Mouse (Mus musculus) telencephalon, adult 2 months (tissue): ENCODE measurements at regions not wholly inside any gene's neighbourhood (a gene's known extent, or its start where the extent isn't known, plus 50 kb on each side); places are given as distances from the start of the nearest gene placed in this dataset.
A peak's percentile ranks its signal among the peaks of the same experiment; 100 is the strongest.
"Not testable (repeated sequence)": the region's sequence is repeated elsewhere in the genome, so short reads cannot be mapped to it uniquely, and the experiment has no call there.

ENCODE experiments used
- DNase-seq: peaks from one replicate; pipeline ENCODE4 v3.0.0-alpha.2; 2011; ENCODE audit warnings: low read depth, low spot score

DNA sequence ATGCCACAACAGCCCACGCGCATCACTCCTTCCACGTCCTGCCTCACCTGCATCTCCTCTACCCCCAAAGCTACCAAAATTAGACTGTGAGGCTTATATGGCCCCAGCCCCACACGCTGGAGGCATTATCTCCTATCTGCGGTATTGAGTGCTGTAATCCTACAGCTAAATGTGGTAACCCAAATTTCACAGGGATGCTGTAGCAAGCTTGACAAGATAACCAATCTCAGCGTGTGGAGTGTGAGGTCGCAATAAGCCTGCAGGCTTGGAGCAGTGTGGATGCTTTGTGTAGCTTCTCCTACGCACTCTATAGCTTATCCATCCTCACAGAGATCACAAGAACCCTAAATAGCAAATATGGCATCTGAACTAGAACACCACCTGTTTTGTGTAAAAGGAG is 251.2 kb upstream of the Kcnh8 start:
- DNase-seq: peak; percentile 65

GRCm38 (mm10) chr17:52350696-52351095 is 251.8 kb upstream of the Kcnh8 start:
- no peak for DNase-seq

- DNase-seq: no peak
Measured at GRCm38 (mm10) chr17:52349872-52350271, 252.6 kb upstream of the Kcnh8 start.

GRCm38 (mm10) chr17:52348481-52349083 is 253.9 kb upstream of the Kcnh8 start:
- DNase-seq: peak; percentile 72

DNA sequence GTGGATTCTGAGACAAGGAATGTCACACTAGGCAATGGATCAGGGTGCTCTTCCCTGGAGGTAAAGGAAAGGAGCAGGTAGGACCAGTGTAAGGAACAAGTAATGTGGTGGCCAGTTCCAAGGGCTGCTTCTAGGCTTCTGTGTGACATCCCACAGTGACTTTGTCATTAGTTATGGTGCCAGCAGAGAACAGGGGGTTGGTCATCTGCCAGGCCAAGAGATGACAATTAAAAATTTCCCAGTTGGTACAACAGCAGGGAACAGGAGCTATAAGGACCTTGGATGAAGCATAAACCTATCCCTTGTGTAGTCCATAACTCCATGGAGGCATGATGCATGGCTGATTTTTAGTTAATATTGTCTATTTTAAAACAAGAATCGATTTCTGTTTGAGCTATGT is 281.9 kb upstream of the Kcnh8 start:
- no peak for DNase-seq

DNA sequence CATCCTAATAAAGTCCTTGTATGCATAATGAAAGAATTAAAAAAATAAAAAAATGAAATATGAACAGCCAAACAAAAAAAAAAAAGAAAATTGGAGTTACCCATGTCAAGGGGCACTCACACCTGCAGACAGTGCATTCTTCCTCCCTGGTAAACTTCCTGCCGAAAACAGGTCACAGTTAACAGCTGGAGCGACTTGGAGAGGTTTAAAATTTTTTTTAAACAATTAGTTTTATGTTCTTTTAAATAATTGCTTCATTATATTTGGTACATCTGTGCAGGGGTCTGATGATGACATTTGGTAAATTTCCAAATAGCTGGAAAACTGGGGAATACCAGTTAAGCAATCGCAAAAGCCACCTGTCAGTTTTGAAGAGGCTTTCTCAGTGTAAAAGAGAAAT is 285.5 kb upstream of the Kcnh8 start:
- no peak for DNase-seq

DNA sequence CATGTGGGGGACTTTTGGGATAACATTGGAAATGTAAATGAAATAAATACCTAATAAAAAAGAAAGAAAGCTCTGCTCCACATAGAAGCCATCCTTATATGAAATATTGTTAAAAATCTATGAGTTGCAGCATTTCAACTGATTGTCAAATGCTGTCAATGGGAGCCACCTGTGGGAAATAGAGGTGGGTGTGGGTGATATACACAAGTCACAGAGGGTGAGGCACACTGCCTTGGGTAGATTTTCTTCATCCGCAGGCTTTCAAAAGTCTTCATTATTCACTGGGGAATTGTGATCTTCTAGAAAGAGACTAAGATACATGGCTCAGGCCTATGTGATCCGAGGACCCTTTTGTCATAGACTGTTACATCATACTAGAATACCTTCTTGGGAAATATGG is 286.6 kb upstream of the Kcnh8 start:
- no peak for DNase-seq

DNA sequence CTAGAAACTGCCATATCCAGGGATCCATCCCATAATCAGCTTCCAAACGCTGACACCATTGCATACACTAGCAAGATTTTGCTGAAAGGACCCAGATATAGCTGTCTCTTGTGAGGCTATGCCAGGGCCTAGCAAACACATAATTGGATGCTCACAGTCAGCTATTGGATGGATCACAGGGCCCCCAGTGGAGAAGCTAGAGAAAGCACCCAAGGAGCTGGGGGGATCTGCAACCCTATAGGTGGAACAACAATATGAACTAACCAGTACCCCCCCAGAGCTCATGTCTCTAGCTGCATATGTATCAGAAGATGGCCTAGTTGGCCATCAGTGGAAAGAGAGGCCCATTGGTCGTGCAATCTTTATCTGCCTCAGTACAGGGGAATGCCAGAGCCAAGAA is 287.1 kb upstream of the Kcnh8 start:
- DNase-seq: not testable (repeated sequence)

GRCm38 (mm10) chr17:52312043-52312442 is 290.5 kb upstream of the Kcnh8 start:
- no peak for DNase-seq

- no peak for DNase-seq
Measured at GRCm38 (mm10) chr17:52308789-52309188, 293.7 kb upstream of the Kcnh8 start.

DNA sequence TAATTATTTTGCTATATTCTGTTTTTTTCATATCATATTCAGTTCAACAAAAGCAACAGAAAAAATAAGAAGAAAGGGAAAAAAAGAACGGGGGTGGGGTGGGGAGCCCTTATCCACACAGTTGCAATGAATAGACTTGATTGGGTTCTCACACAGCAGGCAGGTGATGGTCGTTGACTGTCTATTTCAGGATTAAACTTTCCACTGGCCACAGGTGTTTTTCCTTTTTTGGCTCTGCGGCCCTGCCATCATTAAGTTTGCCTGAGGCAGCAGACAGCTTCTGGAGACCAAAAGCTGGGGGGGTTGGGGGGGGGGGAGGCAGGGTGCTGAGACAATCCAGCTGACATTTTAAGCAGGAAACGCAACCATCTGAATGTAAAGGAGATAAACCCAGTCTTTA is 298.4 kb upstream of the Kcnh8 start:
- DNase-seq: no peak

DNA sequence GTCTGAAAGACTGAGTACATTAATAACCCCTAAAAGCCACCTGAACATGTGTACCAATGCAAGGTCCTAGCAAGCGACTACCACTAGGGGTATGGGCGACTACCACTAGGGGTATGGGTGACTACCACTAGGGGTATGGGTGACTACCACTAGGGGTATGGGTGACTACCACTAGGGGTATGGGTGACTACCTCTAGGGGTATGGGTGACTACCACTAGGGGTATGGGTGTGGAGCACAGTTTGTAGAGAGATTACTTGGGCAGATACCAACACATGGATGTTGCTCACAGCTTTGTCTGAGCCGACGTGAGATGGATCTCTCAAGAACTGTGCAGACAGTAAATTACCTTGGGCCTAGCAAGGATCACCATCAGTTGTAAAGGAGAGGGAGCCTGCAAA is 299.2 kb upstream of the Kcnh8 start:
- no peak for DNase-seq

DNA sequence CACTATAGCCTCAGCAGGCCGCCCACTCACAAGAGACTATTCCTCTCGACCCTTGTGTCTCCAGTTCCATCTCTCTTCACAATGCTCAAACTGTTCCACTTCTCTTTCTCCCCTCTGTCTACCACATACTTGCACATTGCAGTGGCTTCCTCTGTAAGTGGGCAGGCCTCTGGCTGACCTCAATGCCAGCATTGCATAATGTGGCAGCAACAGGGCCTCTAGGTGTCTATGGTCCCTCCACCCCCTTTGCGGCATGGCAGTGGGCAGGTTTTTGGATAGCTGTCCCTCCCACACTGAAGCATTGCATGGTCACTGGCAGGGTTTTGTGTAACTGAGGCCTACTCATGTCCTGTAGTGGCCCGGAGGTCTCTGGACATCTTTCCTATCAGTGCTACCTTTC is 302.7 kb upstream of the Kcnh8 start:
- DNase-seq: no peak

- DNase-seq: no peak
Measured at GRCm38 (mm10) chr17:52285392-52285791, 317.1 kb upstream of the Kcnh8 start.

- DNase-seq: no peak
Measured at GRCm38 (mm10) chr17:52282264-52282663, 320.2 kb upstream of the Kcnh8 start.

- no peak for DNase-seq
Measured at GRCm38 (mm10) chr17:52278523-52278922, 324.0 kb upstream of the Kcnh8 start.

DNA sequence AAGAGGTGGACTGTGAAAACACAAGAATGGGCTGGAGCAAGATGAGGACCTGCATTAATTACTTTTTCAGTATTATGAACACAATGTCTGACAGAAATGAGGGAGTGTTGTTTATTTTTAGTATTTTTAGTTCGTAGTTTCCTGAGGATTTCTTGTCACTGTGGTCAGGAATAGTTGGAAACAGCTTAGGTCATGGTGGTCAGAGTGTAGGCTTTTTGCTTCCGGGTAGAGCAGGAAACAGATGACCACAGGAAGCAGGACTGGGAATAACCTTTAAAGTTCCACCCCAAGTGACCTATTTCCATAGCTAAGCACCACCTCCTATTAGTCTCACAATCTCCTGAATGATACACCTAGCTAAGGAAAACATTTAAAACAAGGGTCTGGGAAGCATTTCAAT is 333.7 kb upstream of the Kcnh8 start:
- DNase-seq: no peak

GRCm38 (mm10) chr17:52251284-52251683 is 351.2 kb upstream of the Kcnh8 start:
- DNase-seq: peak; percentile 48

DNA sequence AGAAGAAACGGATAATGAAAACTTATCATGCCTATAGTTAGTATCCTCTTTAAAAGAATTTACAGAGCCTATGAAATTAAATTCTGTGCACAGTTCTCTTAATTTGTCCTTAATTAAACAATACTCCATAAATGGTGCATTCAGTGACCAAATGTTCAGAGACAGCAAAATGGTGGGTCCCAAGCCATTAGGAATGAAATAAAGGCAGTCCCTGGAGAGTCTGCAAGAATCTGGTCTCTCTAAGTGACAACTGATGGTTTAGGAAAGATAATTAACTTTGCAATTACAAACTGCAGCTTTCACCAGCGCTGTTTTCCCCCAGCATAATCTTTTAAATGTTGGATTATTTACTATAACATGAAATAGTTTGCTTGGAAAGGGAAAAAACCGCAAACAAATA is 376.9 kb upstream of the Kcnh8 start:
- no peak for DNase-seq

- no peak for DNase-seq
Measured at GRCm38 (mm10) chr17:52220422-52220821, 382.1 kb upstream of the Kcnh8 start.

GRCm38 (mm10) chr17:52217411-52217810 is 384.3 kb upstream of the Satb1 start:
- DNase-seq: no peak

DNA sequence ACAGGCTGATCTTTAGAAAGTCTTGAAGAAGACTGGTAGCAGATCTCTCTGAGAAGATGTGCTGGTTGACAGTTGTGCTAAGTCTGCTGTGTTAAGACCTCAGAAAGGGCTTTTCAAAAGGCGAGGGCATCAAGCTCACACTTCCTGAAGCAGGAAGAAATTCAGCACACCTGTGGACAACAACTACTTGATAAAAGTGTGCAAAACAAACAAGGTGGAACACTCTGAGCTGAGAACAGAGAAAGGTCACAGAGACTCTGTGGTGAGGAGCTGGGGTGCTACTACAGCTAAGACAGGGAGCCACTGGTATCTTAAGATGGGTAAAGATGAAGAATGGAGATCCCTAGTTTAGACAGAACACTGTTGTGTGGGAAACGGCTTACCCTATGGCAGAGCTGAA is 379.9 kb upstream of the Satb1 start:
- DNase-seq: no peak

GRCm38 (mm10) chr17:52210483-52210882 is 377.4 kb upstream of the Satb1 start:
- peak; percentile 17 for DNase-seq

GRCm38 (mm10) chr17:52197731-52198130 is 364.6 kb upstream of the Satb1 start:
- DNase-seq: no peak
